Mouse (Mus musculus): ENCODE measurements around the gene Gm42791. TPM values are rescaled to one million over a fixed set of nuclear protein-coding genes. Genes with fewer than 3 reads are reported as not detected.

Gene Gm42791
- polyA plus RNA-seq, 1 experiment from 2014 or later, result 1.0 TPM

GRCm38 (mm10) chr5:148879218-148879617 is 115.7 kb downstream of the Gm42791 start:
- Histone ChIP-seq H3K9ac (ENCODE audit: low read depth, low read length) (no peak overlapping the region), H3K27me3 (replicated peaks; ENCODE audit: control insufficient read depth, insufficient read depth, low read length) (no peaks in the 10 kb centered on the region), H3K4me3 (ENCODE audit: low read length) (no peak overlapping the region), H3K27ac (ENCODE audit: low read length) (no peak overlapping the region), H3K36me3 (ENCODE audit: control insufficient read depth, insufficient read depth, low read length) (peaks cover 5% of the 10 kb centered on the region; the same call in 1 of the 2 replicates), H3K9me3 (ENCODE audit: control insufficient read depth, low read length) (0 out of 2 replicates have a peak, but pooled peaks cover 3% of the 10 kb centered on the region), H3K4me2 (ENCODE audit: low read depth, low read length) (no peak overlapping the region), H3K4me1 (ENCODE audit: control insufficient read depth, insufficient read depth, low read length) (no peaks in the 10 kb centered on the region)
- ATAC-seq, result no peak
- 91% methylated on average over 6 of the region's 6 CpGs for WGBS

- Histone ChIP-seq H3K9me3 (ENCODE audit: control insufficient read depth, low read length) (no peaks in the 10 kb centered on the region), H3K4me2 (ENCODE audit: low read depth, low read length) (no peak overlapping the region), H3K9ac (ENCODE audit: low read depth, low read length) (no peak overlapping the region), H3K36me3 (ENCODE audit: control insufficient read depth, insufficient read depth, low read length) (no peaks in the 10 kb centered on the region), H3K4me1 (ENCODE audit: control insufficient read depth, insufficient read depth, low read length) (no peaks in the 10 kb centered on the region), H3K27ac (ENCODE audit: low read length) (no peak overlapping the region), H3K27me3 (replicated peaks; ENCODE audit: control insufficient read depth, insufficient read depth, low read length) (no peaks in the 10 kb centered on the region), H3K4me3 (ENCODE audit: low read length) (no peak overlapping the region)
- 71% methylated on average over 8 of the region's 8 CpGs for WGBS
- no peak for ATAC-seq
These were observed 121.8 kb downstream of the Gm42791 start for GRCm38 (mm10) chr5:148873116-148873515.

DNA sequence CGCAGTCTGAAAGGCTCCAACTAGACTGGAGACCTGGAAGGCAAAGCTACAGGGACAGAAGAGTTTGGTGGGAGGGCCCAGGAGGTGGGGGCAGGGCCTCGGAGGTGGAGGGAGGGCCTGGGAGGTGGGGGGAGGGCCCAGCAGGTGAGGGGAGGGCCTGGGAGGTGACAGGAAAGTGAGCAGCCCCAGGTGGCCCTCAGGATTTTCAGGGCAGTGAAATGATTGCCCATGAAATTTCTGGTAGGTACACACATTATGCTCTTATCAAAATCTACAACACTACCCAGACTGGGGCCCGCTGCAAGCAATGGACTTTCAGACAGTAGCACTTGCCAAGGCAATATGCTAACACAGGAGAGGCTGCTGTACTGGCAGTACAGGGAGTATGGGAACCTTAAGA is 125.4 kb downstream of the Gm42791 start:
- H3K4me3 ChIP-seq (ENCODE audit: low read length), result no peak overlapping the region
- no peak overlapping the region for H3K27ac ChIP-seq (ENCODE audit: low read length)
- H3K27me3 ChIP-seq (replicated peaks; ENCODE audit: control insufficient read depth, insufficient read depth, low read length), result no peaks in the 10 kb centered on the region
- 56% methylated on average over 3 of the region's 3 CpGs for WGBS
- H3K4me2 ChIP-seq (ENCODE audit: low read depth, low read length), result no peak overlapping the region
- no peaks in the 10 kb centered on the region for H3K36me3 ChIP-seq (ENCODE audit: control insufficient read depth, insufficient read depth, low read length)
- no peaks in the 10 kb centered on the region for H3K9me3 ChIP-seq (ENCODE audit: control insufficient read depth, low read length)
- peak; percentile 48; the same call in 1 of the 2 replicates for ATAC-seq
- H3K4me1 ChIP-seq (ENCODE audit: control insufficient read depth, insufficient read depth, low read length), result no peaks in the 10 kb centered on the region; the same call in 1 of the 2 replicates
- no peak overlapping the region for H3K9ac ChIP-seq (ENCODE audit: low read depth, low read length)

- H3K4me1 ChIP-seq (ENCODE audit: control insufficient read depth, insufficient read depth, low read length), result no peaks in the 10 kb centered on the region; the same call in 1 of the 2 replicates
- no peak overlapping the region for H3K4me2 ChIP-seq (ENCODE audit: low read depth, low read length)
- WGBS, result 82% methylated on average over 6 of the region's 6 CpGs
- H3K4me3 ChIP-seq (ENCODE audit: low read length), result no peak overlapping the region
- no peaks in the 10 kb centered on the region for H3K27me3 ChIP-seq (replicated peaks; ENCODE audit: control insufficient read depth, insufficient read depth, low read length)
- H3K9ac ChIP-seq (ENCODE audit: low read depth, low read length), result no peak overlapping the region
- ATAC-seq, result no peak
- H3K9me3 ChIP-seq (ENCODE audit: control insufficient read depth, low read length), result no peaks in the 10 kb centered on the region
- H3K27ac ChIP-seq (ENCODE audit: low read length), result no peak overlapping the region
- no peaks in the 10 kb centered on the region for H3K36me3 ChIP-seq (ENCODE audit: control insufficient read depth, insufficient read depth, low read length)
These were observed 127.2 kb downstream of the Gm42791 start for GRCm38 (mm10) chr5:148867766-148868165.

DNA sequence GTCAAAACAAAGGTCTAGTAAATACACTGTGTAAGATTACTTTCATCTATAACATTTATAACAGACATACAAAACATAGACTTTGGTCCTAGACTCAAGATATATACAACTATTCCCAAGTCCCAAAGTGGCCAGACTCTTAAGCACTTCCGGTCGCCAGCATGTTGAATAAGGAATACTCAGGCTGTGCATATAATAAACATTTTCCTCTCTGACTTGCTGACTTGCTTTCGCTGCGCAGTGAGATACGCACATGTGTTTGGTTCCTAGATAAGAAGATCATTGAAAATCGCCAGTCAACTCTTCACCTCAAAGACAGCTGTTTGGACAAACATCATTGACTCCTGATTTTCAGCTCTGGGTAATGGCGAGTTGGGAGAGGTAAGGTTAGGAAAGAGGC is 127.8 kb downstream of the Gm42791 start:
- Histone ChIP-seq H3K4me2 (ENCODE audit: low read depth, low read length) (no peak overlapping the region), H3K36me3 (ENCODE audit: control insufficient read depth, insufficient read depth, low read length) (no peaks in the 10 kb centered on the region), H3K4me1 (ENCODE audit: control insufficient read depth, insufficient read depth, low read length) (no peaks in the 10 kb centered on the region; the same call in 1 of the 2 replicates), H3K9ac (ENCODE audit: low read depth, low read length) (no peak overlapping the region), H3K27me3 (replicated peaks; ENCODE audit: control insufficient read depth, insufficient read depth, low read length) (no peaks in the 10 kb centered on the region), H3K4me3 (ENCODE audit: low read length) (no peak overlapping the region), H3K9me3 (ENCODE audit: control insufficient read depth, low read length) (no peaks in the 10 kb centered on the region), H3K27ac (ENCODE audit: low read length) (no peak overlapping the region)
- ATAC-seq, result no peak
- WGBS, result 53% methylated on average over 7 of the region's 7 CpGs

- H3K27me3 ChIP-seq (replicated peaks; ENCODE audit: control insufficient read depth, insufficient read depth, low read length), result no peaks in the 10 kb centered on the region
- 48% methylated on average over 10 of the region's 10 CpGs for WGBS
- H3K4me3 ChIP-seq (ENCODE audit: low read length), result no peak overlapping the region
- no peak for ATAC-seq
- H3K4me1 ChIP-seq (ENCODE audit: control insufficient read depth, insufficient read depth, low read length), result no peaks in the 10 kb centered on the region; the same call in 1 of the 2 replicates
- no peak overlapping the region for H3K4me2 ChIP-seq (ENCODE audit: low read depth, low read length)
- no peaks in the 10 kb centered on the region for H3K9me3 ChIP-seq (ENCODE audit: control insufficient read depth, low read length)
- H3K36me3 ChIP-seq (ENCODE audit: control insufficient read depth, insufficient read depth, low read length), result no peaks in the 10 kb centered on the region
- no peak overlapping the region for H3K27ac ChIP-seq (ENCODE audit: low read length)
- no peak overlapping the region for H3K9ac ChIP-seq (ENCODE audit: low read depth, low read length)
These were observed 128.4 kb downstream of the Gm42791 start for GRCm38 (mm10) chr5:148866571-148866970.

- H3K4me3 ChIP-seq (ENCODE audit: low read length), result no peak overlapping the region
- no peak overlapping the region for H3K27ac ChIP-seq (ENCODE audit: low read length)
- H3K36me3 ChIP-seq (ENCODE audit: control insufficient read depth, insufficient read depth, low read length), result no peaks in the 10 kb centered on the region
- WGBS, result 68% methylated on average over 6 of the region's 6 CpGs
- no peaks in the 10 kb centered on the region; the same call in 1 of the 2 replicates for H3K4me1 ChIP-seq (ENCODE audit: control insufficient read depth, insufficient read depth, low read length)
- H3K9me3 ChIP-seq (ENCODE audit: control insufficient read depth, low read length), result no peaks in the 10 kb centered on the region
- no peak for ATAC-seq
- H3K4me2 ChIP-seq (ENCODE audit: low read depth, low read length), result no peak overlapping the region
- H3K9ac ChIP-seq (ENCODE audit: low read depth, low read length), result no peak overlapping the region
- H3K27me3 ChIP-seq (replicated peaks; ENCODE audit: control insufficient read depth, insufficient read depth, low read length), result no peaks in the 10 kb centered on the region
These were observed 131.5 kb downstream of the Gm42791 start for GRCm38 (mm10) chr5:148863409-148863808.

DNA sequence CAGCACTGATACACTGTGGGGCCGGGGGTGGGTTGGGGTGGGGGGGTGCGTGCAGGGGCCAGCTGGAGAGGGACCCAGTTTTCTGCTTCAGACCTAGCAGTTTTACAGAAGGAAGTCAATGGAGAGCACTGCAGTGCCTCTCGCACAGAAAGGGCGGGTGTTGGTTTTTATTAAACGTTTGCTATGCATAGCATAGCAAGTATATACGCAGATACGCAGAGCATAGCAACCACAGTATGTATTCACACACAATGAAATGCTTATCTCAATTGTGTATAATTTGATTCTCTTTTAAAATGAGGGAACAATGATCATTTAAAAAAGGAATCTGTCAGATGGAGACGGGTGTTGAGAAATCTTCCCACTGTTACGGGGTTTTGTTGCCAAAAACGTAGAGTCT is 132.1 kb downstream of the Gm42791 start:
- no peaks in the 10 kb centered on the region; the same call in 1 of the 2 replicates for H3K4me1 ChIP-seq (ENCODE audit: control insufficient read depth, insufficient read depth, low read length)
- H3K27me3 ChIP-seq (replicated peaks; ENCODE audit: control insufficient read depth, insufficient read depth, low read length), result no peaks in the 10 kb centered on the region
- no peaks in the 10 kb centered on the region for H3K36me3 ChIP-seq (ENCODE audit: control insufficient read depth, insufficient read depth, low read length)
- WGBS, result 74% methylated on average over 10 of the region's 10 CpGs
- H3K4me3 ChIP-seq (ENCODE audit: low read length), result no peak overlapping the region
- no peak overlapping the region for H3K9ac ChIP-seq (ENCODE audit: low read depth, low read length)
- no peaks in the 10 kb centered on the region for H3K9me3 ChIP-seq (ENCODE audit: control insufficient read depth, low read length)
- H3K4me2 ChIP-seq (ENCODE audit: low read depth, low read length), result no peak overlapping the region
- no peak overlapping the region for H3K27ac ChIP-seq (ENCODE audit: low read length)
- no peak for ATAC-seq

DNA sequence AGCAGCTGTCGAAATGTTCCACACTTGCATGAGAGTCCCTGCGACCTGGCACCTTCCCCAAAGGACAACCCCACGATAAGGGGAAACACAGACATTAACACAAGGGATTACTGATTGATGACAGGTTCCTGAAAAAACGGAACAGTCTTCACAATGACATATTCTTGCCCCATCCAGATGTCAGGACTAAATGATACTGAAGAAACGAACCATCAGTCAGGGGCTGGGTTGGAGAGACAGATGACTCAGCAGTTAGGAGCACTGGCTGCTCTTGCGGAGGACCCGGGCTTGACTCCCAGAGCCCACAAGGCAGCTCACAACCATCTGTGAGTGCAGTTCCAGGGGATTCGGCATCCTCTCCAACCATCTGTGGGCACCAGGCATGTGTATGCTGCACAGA is 132.8 kb downstream of the Gm42791 start:
- no peak overlapping the region for H3K4me2 ChIP-seq (ENCODE audit: low read depth, low read length)
- no peaks in the 10 kb centered on the region for H3K27me3 ChIP-seq (replicated peaks; ENCODE audit: control insufficient read depth, insufficient read depth, low read length)
- no peak overlapping the region for H3K27ac ChIP-seq (ENCODE audit: low read length)
- H3K4me1 ChIP-seq (ENCODE audit: control insufficient read depth, insufficient read depth, low read length), result no peaks in the 10 kb centered on the region; the same call in 1 of the 2 replicates
- no peak overlapping the region for H3K9ac ChIP-seq (ENCODE audit: low read depth, low read length)
- no peak overlapping the region for H3K4me3 ChIP-seq (ENCODE audit: low read length)
- H3K36me3 ChIP-seq (ENCODE audit: control insufficient read depth, insufficient read depth, low read length), result no peaks in the 10 kb centered on the region
- ATAC-seq, result no peak
- WGBS, result 66% methylated on average over 8 of the region's 8 CpGs
- no peaks in the 10 kb centered on the region for H3K9me3 ChIP-seq (ENCODE audit: control insufficient read depth, low read length)

- ATAC-seq, result no peak
- Histone ChIP-seq H3K27ac (ENCODE audit: low read length) (no peak overlapping the region), H3K9me3 (ENCODE audit: control insufficient read depth, low read length) (no peaks in the 10 kb centered on the region), H3K36me3 (ENCODE audit: control insufficient read depth, insufficient read depth, low read length) (no peaks in the 10 kb centered on the region), H3K4me1 (ENCODE audit: control insufficient read depth, insufficient read depth, low read length) (no peaks in the 10 kb centered on the region), H3K4me3 (ENCODE audit: low read length) (no peak overlapping the region), H3K9ac (ENCODE audit: low read depth, low read length) (no peak overlapping the region), H3K4me2 (ENCODE audit: low read depth, low read length) (no peak overlapping the region), H3K27me3 (replicated peaks; ENCODE audit: control insufficient read depth, insufficient read depth, low read length) (no peaks in the 10 kb centered on the region)
- WGBS, result 69% methylated on average over 3 of the region's 3 CpGs
These were observed 137.4 kb downstream of the Gm42791 start for GRCm38 (mm10) chr5:148857522-148857921.

Measured in intestine, embryonic 16.5 days (tissue).